In genomic region chr4:155932031-155932430, GRCm38 (mm10) we compare ENCODE assay signal across 22 mouse cellular contexts.
"Had no signal": no experiment of that assay in that cellular context is flagged by ENCODE, and none has a peak within 500 bp of the region (broad histone marks: within the 10 kb centered on the region; RNA-seq: fewer than 3 reads in every experiment).

No protein-coding gene starts in this region.

- H3K4me3 ChIP-seq: heart, adult 2 months; heart, embryonic 10.5 days; heart, embryonic 12.5 days; hindbrain, embryonic 13.5 days; hindbrain, embryonic 15.5 days; intestine, embryonic 15.5 days; left cerebral cortex, adult 2 months; limb, embryonic 10.5 days; limb, embryonic 12.5 days; liver, embryonic 13.5 days; liver, embryonic 15.5 days had no signal

- H3K27me3 ChIP-seq: hindbrain, embryonic 13.5 days; hindbrain, embryonic 15.5 days; limb, embryonic 12.5 days had no signal

- H3K4me1 ChIP-seq: heart, embryonic 10.5 days; heart, embryonic 12.5 days; hindbrain, embryonic 13.5 days; hindbrain, embryonic 15.5 days; intestine, embryonic 15.5 days; limb, embryonic 12.5 days; liver, embryonic 13.5 days; liver, embryonic 15.5 days had no signal

- H3K36me3 ChIP-seq: heart, embryonic 10.5 days; heart, embryonic 12.5 days; hindbrain, embryonic 13.5 days; hindbrain, embryonic 15.5 days; intestine, embryonic 15.5 days; limb, embryonic 10.5 days; limb, embryonic 12.5 days; liver, embryonic 13.5 days; liver, embryonic 15.5 days had no signal

- H3K27ac ChIP-seq: heart, adult 2 months; heart, embryonic 10.5 days; hindbrain, embryonic 13.5 days; hindbrain, embryonic 15.5 days; intestine, embryonic 15.5 days; left cerebral cortex, adult 2 months; limb, embryonic 10.5 days; limb, embryonic 12.5 days; liver, embryonic 13.5 days; liver, embryonic 15.5 days had no signal

- H3K9ac ChIP-seq: heart, embryonic 12.5 days; hindbrain, embryonic 13.5 days; hindbrain, embryonic 15.5 days; intestine, embryonic 15.5 days; limb, embryonic 12.5 days; liver, embryonic 13.5 days; liver, embryonic 15.5 days; liver, postnatal 0 days had no signal

- H3K9me3 ChIP-seq: heart, embryonic 10.5 days; heart, embryonic 12.5 days; hindbrain, embryonic 13.5 days; hindbrain, embryonic 15.5 days; intestine, embryonic 15.5 days; limb, embryonic 10.5 days; limb, embryonic 12.5 days; liver, embryonic 13.5 days; liver, embryonic 15.5 days had no signal

- DNase-seq: gastrocnemius, postnatal 14 days; gastrocnemius, postnatal 36 days; heart, adult 2 months; heart, postnatal 10 days; heart, postnatal 4 days; kidney, adult 18-20 months; kidney, adult 8-10 months; kidney, postnatal 10 days; kidney, postnatal 25 days; kidney, postnatal 4 days; liver; liver, embryonic 13.5 days; liver, postnatal 0 days had no signal
